Mouse (Mus musculus) kidney, adult 11 months (tissue): ENCODE data around the gene Rassf6.

ENCODE experiments used
- DNase-seq: peaks from one replicate; pipeline ENCODE4 v3.0.0; 2022

The Rassf6 gene

GRCm38 (mm10) chr5:90640286-90641217 lies at the start of gene Rassf6:
Rassf6 (minus strand) TSS chr5:90640657.
- DNase-seq: peak; percentile 96

GRCm38 (mm10) chr5:90689426-90690128 lies 49.1 kb upstream of the Rassf6 start:
- no peak for DNase-seq

- no peak for DNase-seq
These were observed 47.5 kb upstream of the Rassf6 start for GRCm38 (mm10) chr5:90687913-90688312.

- DNase-seq: no peak
These were observed 44.5 kb upstream of the Rassf6 start for GRCm38 (mm10) chr5:90684994-90685393.

GRCm38 (mm10) chr5:90681842-90682241 lies 41.4 kb upstream of the Rassf6 start:
- DNase-seq: no peak

GRCm38 (mm10) chr5:90677560-90677959 lies 37.1 kb upstream of the Rassf6 start:
- DNase-seq: no peak

- no peak for DNase-seq
These were observed 21.4 kb upstream of the Rassf6 start for GRCm38 (mm10) chr5:90661852-90662251.

- no peak for DNase-seq
These were observed 21.0 kb upstream of the Rassf6 start for GRCm38 (mm10) chr5:90661436-90661835.

GRCm38 (mm10) chr5:90660411-90660810 lies 20.0 kb upstream of the Rassf6 start:
- DNase-seq: no peak

- DNase-seq: no peak
These were observed 16.2 kb upstream of the Rassf6 start for GRCm38 (mm10) chr5:90656681-90657080.

- DNase-seq: no peak
These were observed 15.4 kb upstream of the Rassf6 start for GRCm38 (mm10) chr5:90655891-90656290.

GRCm38 (mm10) chr5:90654798-90655197 lies 14.3 kb upstream of the Rassf6 start:
- DNase-seq: no peak

GRCm38 (mm10) chr5:90652724-90653123 lies 12.3 kb upstream of the Rassf6 start:
- no peak for DNase-seq

- no peak for DNase-seq
These were observed 10.2 kb upstream of the Rassf6 start for GRCm38 (mm10) chr5:90650466-90651150.

- DNase-seq: peak; percentile 68
These were observed 7.0 kb upstream of the Rassf6 start for GRCm38 (mm10) chr5:90647473-90647872.

- DNase-seq: no peak
These were observed 5.9 kb upstream of the Rassf6 start for GRCm38 (mm10) chr5:90646398-90646797.

GRCm38 (mm10) chr5:90645579-90645978 lies 5.1 kb upstream of the Rassf6 start:
- DNase-seq: no peak

GRCm38 (mm10) chr5:90641218-90641610 lies 757 bp upstream of the Rassf6 start:
- no peak for DNase-seq

GRCm38 (mm10) chr5:90634885-90635284 lies 5.6 kb downstream of the Rassf6 start:
- DNase-seq: no peak

- DNase-seq: no peak
These were observed 11.9 kb downstream of the Rassf6 start for GRCm38 (mm10) chr5:90628530-90628929.

GRCm38 (mm10) chr5:90628011-90628410 lies 12.4 kb downstream of the Rassf6 start:
- DNase-seq: no peak

GRCm38 (mm10) chr5:90627423-90627822 lies 13.0 kb downstream of the Rassf6 start:
- no peak for DNase-seq

GRCm38 (mm10) chr5:90624708-90625425 lies 15.6 kb downstream of the Rassf6 start:
- DNase-seq: peak; percentile 66
